Mouse (Mus musculus): ENCODE results near the gene Med23.

DNA sequence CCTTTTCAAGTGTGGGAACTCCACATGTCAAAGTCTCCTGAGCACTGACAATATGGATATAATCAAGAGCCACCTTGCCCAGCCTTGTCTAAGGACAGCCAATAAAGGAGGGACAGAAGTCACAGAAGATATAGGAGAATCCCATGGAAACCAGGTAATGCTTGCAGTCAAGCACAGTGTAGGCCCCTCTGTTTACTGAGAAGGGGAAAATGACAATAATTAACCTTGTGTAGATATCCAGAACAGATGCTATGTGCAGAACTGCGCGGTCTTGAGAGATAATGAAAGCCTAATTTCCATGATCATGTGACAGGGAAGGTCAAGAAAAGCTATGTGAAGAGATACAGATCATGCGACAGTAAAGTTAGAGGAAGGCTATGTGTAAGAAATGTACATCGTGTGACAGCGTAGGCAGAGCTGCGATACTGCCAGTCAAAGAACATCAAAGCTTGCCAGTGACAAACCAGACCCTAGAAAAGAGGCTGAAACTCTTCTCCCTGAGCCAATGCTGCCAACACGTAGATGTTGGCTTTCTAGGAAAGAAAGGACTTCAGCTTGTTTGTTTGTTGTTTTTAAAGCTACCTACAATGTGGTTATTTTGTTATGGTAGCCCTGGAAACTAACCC, 44.2 kb upstream of the Med23 start:
- TF ChIP-seq CTCF (IDR thresholded peaks at IDR 0.05; ENCODE audit: low read depth) (no peak), EP300 (IDR thresholded peaks at IDR 0.05; ENCODE audit: low read depth) (no peak)
